Mouse (Mus musculus): ENCODE results near the gene Reck. TPM values are rescaled to one million over a fixed set of nuclear protein-coding genes. Genes with fewer than 3 reads are reported as not detected.

The Reck gene
- polyA plus RNA-seq, 1 experiment: 7.2 TPM

GRCm38 (mm10) chr4:43899197-43899596, 23.9 kb downstream of the Reck start:
- Histone ChIP-seq H3K27ac (ENCODE audit: control insufficient read depth, insufficient read depth, low read depth, low read length) (no peak overlapping the region), H3K27me3 (ENCODE audit: control insufficient read depth, insufficient read depth, low read length) (no peaks in the 10 kb centered on the region), H3K4me3 (ENCODE audit: control insufficient read depth, low read depth, low read length) (no peak overlapping the region), H3K4me1 (ENCODE audit: control insufficient read depth, insufficient read depth, low read length) (no peaks in the 10 kb centered on the region), H3K36me3 (ENCODE audit: control insufficient read depth, insufficient read depth, low read length) (no peaks in the 10 kb centered on the region; the same call in 1 of the 2 replicates)
- TF ChIP-seq POLR2A (IDR thresholded peaks at IDR 0.05; ENCODE audit: control insufficient read depth, low read depth, low read length): no peak
- TF ChIP-seq CTCF (IDR thresholded peaks at IDR 0.05; ENCODE audit: control insufficient read depth, insufficient read depth, insufficient replicate concordance, low read depth, low read length): no peak

GRCm38 (mm10) chr4:43903690-43904089, 28.4 kb downstream of the Reck start:
- H3K4me1 ChIP-seq (ENCODE audit: control insufficient read depth, insufficient read depth, low read length): no peaks in the 10 kb centered on the region
- no peak overlapping the region for H3K27ac ChIP-seq (ENCODE audit: control insufficient read depth, insufficient read depth, low read depth, low read length)
- no peaks in the 10 kb centered on the region; the same call in 1 of the 2 replicates for H3K36me3 ChIP-seq (ENCODE audit: control insufficient read depth, insufficient read depth, low read length)
- no peak for TF ChIP-seq POLR2A (IDR thresholded peaks at IDR 0.05; ENCODE audit: control insufficient read depth, low read depth, low read length)
- no peak for TF ChIP-seq CTCF (IDR thresholded peaks at IDR 0.05; ENCODE audit: control insufficient read depth, insufficient read depth, insufficient replicate concordance, low read depth, low read length)
- H3K27me3 ChIP-seq (ENCODE audit: control insufficient read depth, insufficient read depth, low read length): no peaks in the 10 kb centered on the region
- no peak overlapping the region for H3K4me3 ChIP-seq (ENCODE audit: control insufficient read depth, low read depth, low read length)

- Histone ChIP-seq H3K27ac (ENCODE audit: control insufficient read depth, insufficient read depth, low read depth, low read length) (no peak overlapping the region), H3K27me3 (ENCODE audit: control insufficient read depth, insufficient read depth, low read length) (no peaks in the 10 kb centered on the region), H3K4me1 (ENCODE audit: control insufficient read depth, insufficient read depth, low read length) (no peaks in the 10 kb centered on the region), H3K36me3 (ENCODE audit: control insufficient read depth, insufficient read depth, low read length) (no peaks in the 10 kb centered on the region; the same call in 1 of the 2 replicates), H3K4me3 (ENCODE audit: control insufficient read depth, low read depth, low read length) (no peak overlapping the region)
- TF ChIP-seq CTCF (IDR thresholded peaks at IDR 0.05; ENCODE audit: control insufficient read depth, insufficient read depth, insufficient replicate concordance, low read depth, low read length): no peak
- TF ChIP-seq POLR2A (IDR thresholded peaks at IDR 0.05; ENCODE audit: control insufficient read depth, low read depth, low read length): no peak
Observed at GRCm38 (mm10) chr4:43906443-43906842, 31.1 kb downstream of the Reck start.

DNA sequence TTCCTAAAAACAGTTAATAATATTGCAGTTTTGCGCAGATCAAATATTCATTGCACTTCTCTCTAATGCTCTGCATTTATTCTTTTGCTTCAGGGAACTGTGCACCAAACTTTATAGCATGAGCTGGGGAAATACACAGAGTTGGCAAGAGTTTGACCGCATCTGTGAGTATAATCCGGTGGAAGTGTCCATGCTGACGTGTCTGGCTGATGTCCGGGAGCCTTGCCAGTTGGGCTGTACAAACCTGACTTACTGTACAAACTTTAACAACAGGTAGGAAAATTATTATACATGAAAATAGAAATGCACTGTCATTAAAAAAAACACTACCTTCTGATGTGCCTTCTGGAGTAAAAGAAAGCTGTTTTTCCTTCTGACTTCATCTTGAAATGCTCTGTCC, 42.9 kb downstream of the Reck start:
- H3K4me1 ChIP-seq (ENCODE audit: control insufficient read depth, insufficient read depth, low read length): no peaks in the 10 kb centered on the region
- TF ChIP-seq CTCF (IDR thresholded peaks at IDR 0.05; ENCODE audit: control insufficient read depth, insufficient read depth, insufficient replicate concordance, low read depth, low read length) (no peak), POLR2A (IDR thresholded peaks at IDR 0.05; ENCODE audit: control insufficient read depth, low read depth, low read length) (no peak)
- no peaks in the 10 kb centered on the region for H3K27me3 ChIP-seq (ENCODE audit: control insufficient read depth, insufficient read depth, low read length)
- H3K36me3 ChIP-seq (ENCODE audit: control insufficient read depth, insufficient read depth, low read length): no peaks in the 10 kb centered on the region
- H3K27ac ChIP-seq (ENCODE audit: control insufficient read depth, insufficient read depth, low read depth, low read length): no peak overlapping the region
- H3K4me3 ChIP-seq (ENCODE audit: control insufficient read depth, low read depth, low read length): no peak overlapping the region

DNA sequence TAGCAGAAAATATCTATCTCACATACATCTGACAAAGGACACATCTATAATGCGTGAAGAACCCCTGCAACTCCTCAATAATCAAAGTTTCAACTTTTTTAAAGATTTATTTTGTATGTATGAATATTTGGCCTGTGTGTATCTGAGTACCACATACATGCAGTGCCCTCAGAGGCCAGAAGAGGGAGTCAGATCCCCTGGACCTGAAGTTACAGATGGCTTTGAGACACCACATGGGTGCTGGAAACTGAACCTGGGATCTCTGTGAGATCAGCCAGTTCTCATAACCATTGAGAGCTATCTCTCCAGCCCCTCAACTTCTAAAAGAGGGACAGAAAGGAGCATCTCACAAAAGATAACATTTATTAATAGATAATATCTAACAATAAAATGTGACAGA, 45.3 kb downstream of the Reck start:
- Histone ChIP-seq H3K36me3 (ENCODE audit: control insufficient read depth, insufficient read depth, low read length) (no peaks in the 10 kb centered on the region), H3K27ac (ENCODE audit: control insufficient read depth, insufficient read depth, low read depth, low read length) (no peak overlapping the region), H3K4me3 (ENCODE audit: control insufficient read depth, low read depth, low read length) (no peak overlapping the region)

GRCm38 (mm10) chr4:43925125-43925524, 49.8 kb downstream of the Reck start:
- H3K36me3 ChIP-seq (ENCODE audit: control insufficient read depth, insufficient read depth, low read length): no peaks in the 10 kb centered on the region; the same call in 1 of the 2 replicates
- no peak for TF ChIP-seq CTCF (IDR thresholded peaks at IDR 0.05; ENCODE audit: control insufficient read depth, insufficient read depth, insufficient replicate concordance, low read depth, low read length)
- TF ChIP-seq POLR2A (IDR thresholded peaks at IDR 0.05; ENCODE audit: control insufficient read depth, low read depth, low read length): no peak
- no peaks in the 10 kb centered on the region; the same call in 1 of the 2 replicates for H3K4me1 ChIP-seq (ENCODE audit: control insufficient read depth, insufficient read depth, low read length)
- no peak overlapping the region for H3K27ac ChIP-seq (ENCODE audit: control insufficient read depth, insufficient read depth, low read depth, low read length)
- H3K4me3 ChIP-seq (ENCODE audit: control insufficient read depth, low read depth, low read length): no peak overlapping the region
- no peaks in the 10 kb centered on the region for H3K27me3 ChIP-seq (ENCODE audit: control insufficient read depth, insufficient read depth, low read length)

More for the DNA sequence above, 45.3 kb downstream of the Reck start:
- TF ChIP-seq CTCF (IDR thresholded peaks at IDR 0.05; ENCODE audit: control insufficient read depth, insufficient read depth, insufficient replicate concordance, low read depth, low read length) (no peak), POLR2A (IDR thresholded peaks at IDR 0.05; ENCODE audit: control insufficient read depth, low read depth, low read length) (no peak)
- no peaks in the 10 kb centered on the region; the same call in 1 of the 2 replicates for H3K4me1 ChIP-seq (ENCODE audit: control insufficient read depth, insufficient read depth, low read length)
- no peaks in the 10 kb centered on the region for H3K27me3 ChIP-seq (ENCODE audit: control insufficient read depth, insufficient read depth, low read length)

DNA sequence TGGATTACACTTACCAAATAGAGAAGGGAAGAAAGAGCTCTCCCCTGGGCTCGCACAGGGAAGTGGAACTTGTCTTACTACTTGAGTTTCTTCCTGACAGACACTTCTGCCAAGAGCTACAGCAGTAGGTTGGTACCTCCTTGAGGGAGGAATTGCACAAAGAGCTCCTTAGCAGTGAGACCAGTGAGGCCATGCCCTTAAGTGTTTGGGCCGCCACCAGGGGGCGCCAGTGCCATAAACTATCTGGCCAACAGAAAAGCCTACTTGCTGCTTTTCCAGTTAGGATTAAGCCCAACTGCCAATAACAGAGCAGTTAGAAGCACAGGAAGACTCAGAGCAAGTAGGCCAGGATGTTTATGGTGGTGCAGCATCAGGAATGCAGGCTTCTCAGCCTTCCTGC, 50.4 kb downstream of the Reck start:
- no peak for TF ChIP-seq POLR2A (IDR thresholded peaks at IDR 0.05; ENCODE audit: control insufficient read depth, low read depth, low read length)
- peak; percentile 80 for TF ChIP-seq CTCF (IDR thresholded peaks at IDR 0.05; ENCODE audit: control insufficient read depth, insufficient read depth, insufficient replicate concordance, low read depth, low read length)
- no peaks in the 10 kb centered on the region; the same call in 1 of the 2 replicates for H3K4me1 ChIP-seq (ENCODE audit: control insufficient read depth, insufficient read depth, low read length)
- H3K36me3 ChIP-seq (ENCODE audit: control insufficient read depth, insufficient read depth, low read length): no peaks in the 10 kb centered on the region; the same call in 1 of the 2 replicates
- H3K27ac ChIP-seq (ENCODE audit: control insufficient read depth, insufficient read depth, low read depth, low read length): no peak overlapping the region
- no peak overlapping the region for H3K4me3 ChIP-seq (ENCODE audit: control insufficient read depth, low read depth, low read length)
- H3K27me3 ChIP-seq (ENCODE audit: control insufficient read depth, insufficient read depth, low read length): no peaks in the 10 kb centered on the region

Measured in testis, adult 2 months (tissue).